Mouse (Mus musculus): ENCODE data around the gene Sptbn4. TPM values are rescaled to one million over a fixed set of nuclear protein-coding genes. Genes with fewer than 3 reads are reported as not detected.

The Sptbn4 gene
- polyA plus RNA-seq, 1 experiment from 2014 or later: 0.11 TPM

GRCm38 (mm10) chr7:27473835-27474489 lies 26.5 kb upstream of the Sptbn4 start:
- Histone ChIP-seq H3K36me3 (peaks cover 10% of the 10 kb centered on the region; the same call in 1 of the 2 replicates), H3K4me1 (replicated peaks) (peaks cover 28% of the 10 kb centered on the region), H3K27ac (peak overlapping the region; percentile 95), H3K4me2 (peak overlapping the region; percentile 76), H3K9me3 (replicated peaks) (no peaks in the 10 kb centered on the region), H3K9ac (peak overlapping the region; percentile 86), H3K27me3 (no peaks in the 10 kb centered on the region), H3K4me3 (peak overlapping the region; percentile 87)
- no peak for ATAC-seq (replicated peaks; ENCODE audit: insufficient number of reproducible peaks, insufficient read depth, low FRiP score, low read depth)
- under 1% methylated on average over 34 of the region's 34 CpGs for WGBS

GRCm38 (mm10) chr7:27473156-27473834 lies 25.8 kb upstream of the Sptbn4 start, which contains the start of gene Sertad3:
Gene Sertad3 (plus strand): TSS chr7:27473768.
- under 1% methylated on average over 36 of the region's 36 CpGs for whole genome bisulfite sequencing
- Histone ChIP-seq H3K36me3 (peaks cover 10% of the 10 kb centered on the region; the same call in 1 of the 2 replicates), H3K27me3 (no peaks in the 10 kb centered on the region), H3K4me1 (replicated peaks) (peaks cover 28% of the 10 kb centered on the region), H3K9me3 (replicated peaks) (no peaks in the 10 kb centered on the region), H3K4me2 (peak within 1 kb of the TSS; percentile 76), H3K9ac (peak within 1 kb of the TSS; percentile 86), H3K4me3 (peak within 1 kb of the TSS; percentile 87), H3K27ac (peak within 1 kb of the TSS; percentile 95)
- peak; percentile 90 for ATAC-seq (replicated peaks; ENCODE audit: insufficient number of reproducible peaks, insufficient read depth, low FRiP score, low read depth)

DNA sequence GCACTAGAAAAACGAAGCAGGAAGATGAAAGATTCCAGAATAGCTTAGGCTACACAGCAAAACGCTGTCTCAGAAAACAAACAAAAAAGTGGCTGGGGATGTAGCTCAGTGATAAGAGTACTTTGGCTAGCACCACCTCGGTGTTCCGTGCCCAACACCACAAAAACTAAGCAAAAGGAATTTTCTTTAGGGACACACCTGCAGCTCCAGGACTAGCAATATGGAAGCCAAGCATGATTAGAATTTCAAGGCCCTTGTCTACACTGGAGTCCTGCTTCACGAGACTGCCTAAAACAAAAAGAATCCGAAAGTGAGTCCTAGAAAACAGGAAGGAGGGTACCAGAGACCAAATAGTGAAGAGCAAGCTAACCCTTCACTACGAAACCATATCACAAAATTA lies 25.1 kb upstream of the Sptbn4 start:
- Histone ChIP-seq H3K9ac (peak overlapping the region; percentile 52), H3K4me2 (peak overlapping the region; percentile 76), H3K4me3 (peak overlapping the region; percentile 87), H3K27ac (peak overlapping the region; percentile 95), H3K4me1 (replicated peaks) (peaks cover 29% of the 10 kb centered on the region), H3K27me3 (no peaks in the 10 kb centered on the region), H3K9me3 (replicated peaks) (no peaks in the 10 kb centered on the region), H3K36me3 (peaks cover 10% of the 10 kb centered on the region; the same call in 1 of the 2 replicates)
- ATAC-seq (replicated peaks; ENCODE audit: insufficient number of reproducible peaks, insufficient read depth, low FRiP score, low read depth): no peak
- 21% methylated on average over 7 of the region's 7 CpGs for whole genome bisulfite sequencing

DNA sequence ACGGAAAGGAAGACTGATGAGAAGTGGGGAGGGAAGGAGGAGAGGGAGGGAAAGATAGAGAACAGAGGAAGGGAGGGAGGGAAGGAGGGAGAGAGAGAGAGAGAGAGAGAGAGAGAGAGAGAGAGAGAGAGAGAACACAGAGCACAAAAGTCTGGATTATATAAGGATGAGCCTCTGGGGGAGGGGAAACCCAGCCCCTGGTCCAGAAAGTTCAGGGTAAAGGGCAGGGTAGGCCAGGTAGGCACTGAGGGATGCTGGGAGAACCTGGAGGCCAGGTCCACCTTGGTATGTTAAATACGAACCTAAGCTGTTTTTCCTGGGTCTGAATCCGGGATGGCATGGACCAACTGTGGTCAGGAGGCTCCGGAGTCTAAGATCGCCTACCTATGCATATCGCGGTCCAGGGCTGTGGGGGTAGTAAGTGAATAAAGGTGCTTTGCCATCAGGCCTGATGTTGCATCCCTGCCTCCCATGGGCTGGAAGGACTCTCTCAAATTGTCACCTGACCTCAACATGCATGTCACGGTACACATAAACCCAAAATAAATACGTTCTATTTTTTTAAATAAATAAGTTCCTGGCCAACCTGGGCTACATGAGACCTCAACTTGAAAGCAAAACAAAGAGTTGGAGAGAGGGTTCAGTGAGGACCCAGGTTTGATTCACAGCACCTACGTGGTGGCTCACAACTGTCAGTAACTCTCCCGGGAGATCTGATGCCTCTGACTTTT lies 24.1 kb upstream of the Sptbn4 start:
- Histone ChIP-seq H3K4me3 (no peak overlapping the region), H3K27me3 (no peaks in the 10 kb centered on the region), H3K9ac (no peak overlapping the region), H3K36me3 (peaks cover 5% of the 10 kb centered on the region; the same call in 1 of the 2 replicates), H3K9me3 (replicated peaks) (no peaks in the 10 kb centered on the region), H3K4me2 (no peak overlapping the region), H3K4me1 (replicated peaks) (peaks cover 25% of the 10 kb centered on the region), H3K27ac (no peak overlapping the region)
- 93% methylated on average over 11 of the region's 11 CpGs for WGBS
- ATAC-seq (replicated peaks; ENCODE audit: insufficient number of reproducible peaks, insufficient read depth, low FRiP score, low read depth): no peak

GRCm38 (mm10) chr7:27467648-27468047 lies 20.2 kb upstream of the Sptbn4 start:
- Histone ChIP-seq H3K9ac (no peak overlapping the region), H3K9me3 (replicated peaks) (no peaks in the 10 kb centered on the region), H3K4me2 (no peak overlapping the region), H3K4me1 (replicated peaks) (peaks cover 7% of the 10 kb centered on the region), H3K36me3 (no peaks in the 10 kb centered on the region), H3K27ac (no peak overlapping the region), H3K4me3 (no peak overlapping the region), H3K27me3 (no peaks in the 10 kb centered on the region)
- no peak for ATAC-seq (replicated peaks; ENCODE audit: insufficient number of reproducible peaks, insufficient read depth, low FRiP score, low read depth)
- WGBS: 26% methylated on average over 4 of the region's 4 CpGs

- no peak overlapping the region for H3K27ac ChIP-seq
- 69% methylated on average over 6 of the region's 6 CpGs for WGBS
- no peak overlapping the region for H3K4me3 ChIP-seq
- no peaks in the 10 kb centered on the region for H3K27me3 ChIP-seq
- H3K36me3 ChIP-seq: no peaks in the 10 kb centered on the region
- no peak overlapping the region for H3K4me2 ChIP-seq
- no peaks in the 10 kb centered on the region for H3K9me3 ChIP-seq (replicated peaks)
- H3K4me1 ChIP-seq (replicated peaks): no peaks in the 10 kb centered on the region
- no peak for ATAC-seq (replicated peaks; ENCODE audit: insufficient number of reproducible peaks, insufficient read depth, low FRiP score, low read depth)
- H3K9ac ChIP-seq: no peak overlapping the region
These were observed 13.0 kb upstream of the Sptbn4 start for GRCm38 (mm10) chr7:27460477-27460876.

DNA sequence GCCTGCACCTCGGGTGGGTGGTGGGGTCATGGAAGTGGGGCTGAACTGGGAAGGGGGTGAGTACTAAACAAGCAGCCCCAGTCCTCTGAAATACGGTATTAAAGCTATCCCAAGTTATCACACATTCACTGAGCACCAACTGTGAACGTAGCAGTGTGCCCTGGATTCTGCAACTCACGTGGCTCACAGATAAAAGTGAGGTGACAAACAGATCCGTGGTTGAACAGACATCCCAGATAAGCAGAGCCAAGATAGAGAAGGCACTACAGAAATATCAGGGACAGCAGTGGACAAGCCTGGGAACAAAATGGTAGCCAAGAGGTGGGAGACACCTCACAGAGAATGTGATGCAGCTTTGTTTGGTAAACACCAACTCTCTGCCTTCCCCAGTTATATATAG lies 12.2 kb upstream of the Sptbn4 start:
- ATAC-seq (replicated peaks; ENCODE audit: insufficient number of reproducible peaks, insufficient read depth, low FRiP score, low read depth): no peak
- H3K27me3 ChIP-seq: no peaks in the 10 kb centered on the region
- no peak overlapping the region for H3K4me3 ChIP-seq
- no peak overlapping the region for H3K9ac ChIP-seq
- 66% methylated on average over 5 of the region's 5 CpGs for WGBS
- no peaks in the 10 kb centered on the region for H3K9me3 ChIP-seq (replicated peaks)
- H3K4me2 ChIP-seq: no peak overlapping the region
- no peaks in the 10 kb centered on the region for H3K36me3 ChIP-seq
- H3K27ac ChIP-seq: no peak overlapping the region
- no peaks in the 10 kb centered on the region for H3K4me1 ChIP-seq (replicated peaks)

DNA sequence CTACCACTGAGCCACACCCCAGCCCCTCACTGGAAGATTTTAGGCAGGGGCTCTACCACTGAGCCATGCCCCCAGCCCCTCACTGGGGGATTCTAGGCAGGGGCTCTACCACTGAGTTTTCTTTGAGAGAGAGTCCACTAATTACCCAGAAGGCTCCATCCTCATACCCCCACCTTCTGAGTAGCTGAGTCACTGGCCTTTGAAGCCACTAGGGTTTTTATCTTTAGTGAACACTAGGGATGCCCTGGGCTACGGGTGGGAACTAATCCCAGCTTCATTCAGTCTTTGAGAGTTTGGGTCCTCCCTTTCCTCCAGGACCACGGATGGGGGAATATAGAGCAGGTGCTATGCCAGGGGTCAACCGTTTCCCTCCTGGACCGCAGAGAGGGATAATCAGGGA lies 11.1 kb upstream of the Sptbn4 start:
- 76% methylated on average over 4 of the region's 4 CpGs for WGBS
- Histone ChIP-seq H3K4me2 (no peak overlapping the region), H3K36me3 (no peaks in the 10 kb centered on the region), H3K27ac (no peak overlapping the region), H3K9ac (no peak overlapping the region), H3K4me1 (replicated peaks) (no peaks in the 10 kb centered on the region), H3K27me3 (no peaks in the 10 kb centered on the region), H3K9me3 (replicated peaks) (no peaks in the 10 kb centered on the region), H3K4me3 (no peak overlapping the region)
- ATAC-seq (replicated peaks; ENCODE audit: insufficient number of reproducible peaks, insufficient read depth, low FRiP score, low read depth): no peak

DNA sequence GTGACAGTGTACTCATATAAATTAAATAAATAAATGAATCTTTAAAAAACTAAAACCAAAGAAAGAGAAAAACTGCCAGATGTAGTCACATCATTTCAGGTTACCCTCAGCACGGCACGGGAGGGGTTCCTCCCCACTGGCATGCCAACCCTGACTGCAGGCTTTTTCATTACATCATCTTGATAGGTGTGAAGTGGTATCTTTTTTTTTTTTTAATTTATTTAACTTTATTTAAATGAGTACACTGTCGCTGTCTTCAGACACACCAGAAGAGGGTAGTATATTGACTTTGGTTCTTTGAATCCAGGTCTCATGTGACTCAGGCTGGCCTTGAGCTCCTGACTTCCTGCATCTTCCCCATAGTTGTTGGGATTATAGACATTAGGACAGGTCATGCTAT lies 7.8 kb upstream of the Sptbn4 start:
- ATAC-seq (replicated peaks; ENCODE audit: insufficient number of reproducible peaks, insufficient read depth, low FRiP score, low read depth): no peak
- Histone ChIP-seq H3K9ac (no peak overlapping the region), H3K27me3 (no peaks in the 10 kb centered on the region), H3K36me3 (no peaks in the 10 kb centered on the region), H3K4me1 (replicated peaks) (no peaks in the 10 kb centered on the region), H3K4me3 (no peak overlapping the region), H3K9me3 (replicated peaks) (no peaks in the 10 kb centered on the region), H3K27ac (no peak overlapping the region), H3K4me2 (no peak overlapping the region)
- 91% methylated on average over 3 of the region's 3 CpGs for WGBS

GRCm38 (mm10) chr7:27454461-27455121 lies 7.1 kb upstream of the Sptbn4 start:
- no peak overlapping the region for H3K9ac ChIP-seq
- no peaks in the 10 kb centered on the region for H3K36me3 ChIP-seq
- H3K27me3 ChIP-seq: no peaks in the 10 kb centered on the region
- WGBS: 55% methylated on average over 10 of the region's 10 CpGs
- ATAC-seq (replicated peaks; ENCODE audit: insufficient number of reproducible peaks, insufficient read depth, low FRiP score, low read depth): no peak
- H3K27ac ChIP-seq: no peak overlapping the region
- no peak overlapping the region for H3K4me2 ChIP-seq
- no peaks in the 10 kb centered on the region for H3K4me1 ChIP-seq (replicated peaks)
- H3K4me3 ChIP-seq: no peak overlapping the region
- H3K9me3 ChIP-seq (replicated peaks): no peaks in the 10 kb centered on the region

DNA sequence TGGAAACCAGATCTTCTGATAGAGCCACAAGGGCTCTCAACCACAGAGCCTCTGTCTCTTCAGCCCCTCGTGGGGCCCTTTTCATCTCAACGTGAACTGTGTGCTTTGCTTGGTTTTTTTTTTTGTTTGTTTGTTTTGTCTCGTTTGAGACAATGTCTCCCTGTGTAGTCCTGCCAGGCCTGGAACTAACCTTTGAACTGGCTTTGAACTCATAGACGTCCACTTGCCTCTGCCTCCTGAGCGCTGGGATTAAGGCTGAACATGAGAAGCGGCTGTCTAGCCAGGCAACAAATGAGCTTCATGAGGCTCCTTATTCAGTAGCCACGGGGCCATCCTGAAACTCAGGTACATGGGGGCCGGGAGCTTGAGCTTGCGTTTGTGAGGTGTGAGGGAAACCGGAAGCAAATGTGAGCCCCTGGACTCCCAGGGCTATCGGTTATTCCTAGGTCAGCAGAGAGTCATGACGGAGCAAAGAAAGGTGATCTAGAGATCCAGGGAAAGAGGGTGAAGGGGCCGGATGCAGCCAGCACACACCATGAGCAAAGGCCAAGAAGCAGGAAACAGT lies 4.8 kb upstream of the Sptbn4 start:
- Histone ChIP-seq H3K27ac (no peak overlapping the region), H3K4me2 (no peak overlapping the region), H3K9me3 (replicated peaks) (no peaks in the 10 kb centered on the region), H3K27me3 (no peaks in the 10 kb centered on the region), H3K4me3 (no peak overlapping the region), H3K4me1 (replicated peaks) (peaks cover 9% of the 10 kb centered on the region), H3K36me3 (no peaks in the 10 kb centered on the region), H3K9ac (no peak overlapping the region)
- no peak for ATAC-seq (replicated peaks; ENCODE audit: insufficient number of reproducible peaks, insufficient read depth, low FRiP score, low read depth)
- 63% methylated on average over 13 of the region's 13 CpGs for WGBS

Measured in heart, embryonic 15.5 days (tissue).